Mouse (Mus musculus) liver, adult 10 weeks (tissue): ENCODE data around the gene Aste1. TPM values are rescaled to one million over a fixed set of nuclear protein-coding genes. Genes with fewer than 3 reads are reported as not detected.

Experiments
- polyA plus RNA-seq: library from polyadenylated mRNA; stranded (reverse); fragments of 350-450 nt; fragmentation: Illumina TruSeq; extraction: RNeasy Lipid Tissue Mini Kit (QIAGEN cat#74804); gene quantifications from one replicate; pipeline ENCODE4 v1.2.3, GENCODE M21; 2014; ENCODE audit warnings: low read depth, low replicate concordance

Gene Aste1
- 7.5 TPM for polyA plus RNA-seq

DNA sequence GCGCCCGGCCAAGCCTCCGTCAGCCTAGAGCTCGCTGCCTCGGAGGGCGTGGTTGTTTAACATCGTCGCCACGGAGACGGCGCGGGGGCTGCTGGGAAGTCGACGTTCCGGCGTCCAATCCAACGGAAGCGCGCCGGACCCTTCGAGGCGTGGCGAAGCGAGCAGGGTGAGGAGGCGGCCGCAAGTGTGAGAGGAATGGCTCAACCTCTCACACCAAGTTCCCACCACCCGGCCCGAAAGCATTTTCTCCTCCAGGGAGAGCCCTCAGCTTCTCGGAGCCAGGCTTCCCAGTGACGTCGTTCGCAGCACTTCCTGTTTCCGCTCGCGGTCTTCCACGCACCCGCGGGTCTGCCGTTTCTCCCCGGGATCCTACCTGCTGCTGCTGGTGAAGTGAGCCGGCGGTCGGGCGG, at the start of gene Aste1, which contains the start of gene Nek11:
Gene Aste1, plus strand, starts transcription at position 175 of the 410 bp plus-strand sequence.
Gene Nek11, minus strand, starts transcription at position 307 of the 410 bp plus-strand sequence.

Other genes starting within 250 kb of the Aste1 start
- not detected for gene Nek11, start 132 bp downstream of the Aste1 start, polyA plus RNA-seq
- 48.6 TPM for gene Atp2c1, start 131.9 kb downstream of the Aste1 start, polyA plus RNA-seq
- 8.9 TPM for gene Pik3r4, start 247.6 kb downstream of the Aste1 start, polyA plus RNA-seq